17 mouse cellular contexts compared by ENCODE assay signal in the genomic region with DNA sequence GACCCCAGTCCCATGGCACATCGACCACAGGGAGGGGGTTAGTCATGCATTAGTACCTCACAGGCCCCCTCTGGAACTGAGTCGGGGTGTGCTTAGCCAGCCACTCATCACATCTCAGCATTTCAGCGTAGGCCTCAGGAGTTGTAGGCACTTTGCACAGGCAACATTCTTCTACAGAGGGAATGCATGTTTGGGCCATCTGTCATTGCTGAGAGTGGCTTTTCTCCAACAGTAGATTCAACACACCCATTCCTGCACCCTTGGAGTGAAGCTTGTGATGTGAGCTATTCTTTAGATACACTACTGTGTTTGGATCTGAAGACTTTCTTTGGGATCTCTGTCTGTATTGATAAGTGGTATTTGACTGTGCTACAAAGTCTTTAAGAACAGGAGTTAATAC.
DNase-seq lines count a peak whose midpoint lies in the region; ATAC-seq lines count a peak whose summit lies in the region.
"Had no signal": no experiment of that assay in that cellular context is flagged by ENCODE, and none has a peak within 500 bp of the region (broad histone marks: within the 10 kb centered on the region; RNA-seq: fewer than 3 reads in every experiment).

No protein-coding gene starts in this region.

- peak; percentile 61 to 79 for DNase-seq in layer of hippocampus, adult 18-20 months (ENCODE audit: low spot score in 2 of 2)
- DNase-seq in layer of hippocampus, postnatal 14 days (ENCODE audit: low spot score in 2 of 2) = no peak
- peak; percentile 90 for DNase-seq in midbrain, embryonic 11.5 days (ENCODE audit: low spot score, missing footprints)
- peak; percentile 85 for DNase-seq in brain, adult 2 months (ENCODE audit: low read depth, low spot score)
- DNase-seq in cerebellum, postnatal 36 days = peak; percentile 22 to 34
- no peak for DNase-seq in gastrocnemius, postnatal 4 days (ENCODE audit: low spot score in 2 of 2)

- no peaks in the 10 kb centered on the region for H3K9me3 ChIP-seq in midbrain, embryonic 11.5 days (ENCODE audit: control insufficient read depth, low read length)
- H3K9me3 ChIP-seq in midbrain, embryonic 16.5 days (replicated peaks; ENCODE audit: control insufficient read depth, low read length, poor library complexity, severe bottlenecking) = no peaks in the 10 kb centered on the region
- H3K9me3 ChIP-seq: G1E; hindbrain, embryonic 15.5 days; kidney, embryonic 15.5 days; limb, embryonic 13.5 days; stomach, embryonic 15.5 days had no signal

- WGBS in midbrain, embryonic 11.5 days = 86% methylated on average over 3 of the region's 3 CpGs
- 80% methylated on average over 3 of the region's 3 CpGs for WGBS in midbrain, embryonic 16.5 days

- peaks cover 22% of the 10 kb centered on the region for H3K4me1 ChIP-seq in midbrain, embryonic 11.5 days (ENCODE audit: control insufficient read depth, insufficient read depth, low read length)
- peaks cover 8% of the 10 kb centered on the region for H3K4me1 ChIP-seq in midbrain, embryonic 16.5 days (ENCODE audit: control insufficient read depth, insufficient read depth, low read length)

- H3K36me3 ChIP-seq in midbrain, embryonic 11.5 days (ENCODE audit: control insufficient read depth, insufficient read depth, low read length) = no peaks in the 10 kb centered on the region
- H3K36me3 ChIP-seq in midbrain, embryonic 16.5 days (ENCODE audit: control insufficient read depth, insufficient read depth, low read length) = no peaks in the 10 kb centered on the region
- H3K36me3 ChIP-seq: hindbrain, embryonic 15.5 days; kidney, embryonic 15.5 days; limb, embryonic 13.5 days; stomach, embryonic 15.5 days had no signal

- H3K27ac ChIP-seq in midbrain, embryonic 11.5 days (ENCODE audit: low read depth, low read length) = peak overlapping the region; percentile 11; the same call in 1 of the 2 replicates
- H3K27ac ChIP-seq in midbrain, embryonic 16.5 days (ENCODE audit: low read length) = no peak overlapping the region
- H3K27ac ChIP-seq: hindbrain, embryonic 15.5 days; kidney, embryonic 15.5 days; limb, embryonic 13.5 days; liver, embryonic 14.5 days; stomach, embryonic 15.5 days had no signal

- 0 out of 2 replicates have a peak, but pooled peaks cover 2% of the 10 kb centered on the region for H3K27me3 ChIP-seq in midbrain, embryonic 11.5 days (ENCODE audit: control insufficient read depth, insufficient read depth, low read length)
- H3K27me3 ChIP-seq in midbrain, embryonic 16.5 days (ENCODE audit: control insufficient read depth, insufficient read depth, low read depth, low read length) = no peaks in the 10 kb centered on the region
- H3K27me3 ChIP-seq: hindbrain, embryonic 15.5 days; kidney, embryonic 15.5 days; limb, embryonic 13.5 days; stomach, embryonic 15.5 days had no signal

- ATAC-seq in midbrain, embryonic 11.5 days (ENCODE audit: low FRiP score) = peak; percentile 44; the same call in 1 of the 2 replicates
- no peak for ATAC-seq in midbrain, embryonic 16.5 days
- ATAC-seq: forebrain, embryonic 14.5 days; intestine, embryonic 16.5 days had no signal

- no peak overlapping the region for H3K4me2 ChIP-seq in midbrain, embryonic 11.5 days
- H3K4me2 ChIP-seq in midbrain, embryonic 16.5 days (ENCODE audit: low read length) = no peak overlapping the region
- H3K4me2 ChIP-seq: heart, embryonic 11.5 days; hindbrain, embryonic 15.5 days; kidney, embryonic 15.5 days; limb, embryonic 13.5 days; stomach, embryonic 15.5 days had no signal

- no peak overlapping the region for H3K9ac ChIP-seq in midbrain, embryonic 11.5 days (ENCODE audit: low read length)
- no peak overlapping the region for H3K9ac ChIP-seq in midbrain, embryonic 16.5 days (ENCODE audit: low read depth, low read length)
- H3K9ac ChIP-seq: hindbrain, embryonic 15.5 days; kidney, embryonic 15.5 days; limb, embryonic 13.5 days; liver, embryonic 14.5 days; stomach, embryonic 15.5 days had no signal

- H3K4me3 ChIP-seq in midbrain, embryonic 11.5 days (ENCODE audit: low read depth, low read length) = no peak overlapping the region
- no peak overlapping the region for H3K4me3 ChIP-seq in midbrain, embryonic 16.5 days (ENCODE audit: low read depth, low read length)
- H3K4me3 ChIP-seq: erythroblast, embryonic 14.5 days; hindbrain, embryonic 15.5 days; kidney, embryonic 15.5 days; limb, embryonic 13.5 days; stomach, embryonic 15.5 days had no signal

Comparison
In these comparisons a context has a peak if more than half of its experiments do, and no peak if none do; other contexts are left out.
1. DNase-seq: peak in layer of hippocampus, adult 18-20 months (2 of 2), midbrain, embryonic 11.5 days (single experiment), brain, adult 2 months (single experiment) and cerebellum, postnatal 36 days (2 of 2); none in layer of hippocampus, postnatal 14 days (0 of 2) and gastrocnemius, postnatal 4 days (0 of 2).